Mouse (Mus musculus): ENCODE measurements around the gene Dtnbp1. TPM values are rescaled to one million over a fixed set of nuclear protein-coding genes. Genes with fewer than 3 reads are reported as not detected.

The Dtnbp1 gene
- polyA plus RNA-seq, 1 experiment from 2014 or later = 140 TPM

GRCm38 (mm10) chr13:45029791-45030190, 27.8 kb upstream of the Dtnbp1 start:
- ATAC-seq (ENCODE audit: low FRiP score, low read depth) = no peak
- Histone ChIP-seq H3K36me3 (no peaks in the 10 kb centered on the region), H3K4me1 (replicated peaks) (no peaks in the 10 kb centered on the region), H3K4me3 (no peak overlapping the region), H3K27me3 (no peaks in the 10 kb centered on the region), H3K4me2 (no peak overlapping the region), H3K9ac (no peak overlapping the region), H3K9me3 (no peaks in the 10 kb centered on the region), H3K27ac (replicated peaks) (no peak overlapping the region)
- WGBS = 78% methylated on average over 1 of the region's 1 CpGs

DNA sequence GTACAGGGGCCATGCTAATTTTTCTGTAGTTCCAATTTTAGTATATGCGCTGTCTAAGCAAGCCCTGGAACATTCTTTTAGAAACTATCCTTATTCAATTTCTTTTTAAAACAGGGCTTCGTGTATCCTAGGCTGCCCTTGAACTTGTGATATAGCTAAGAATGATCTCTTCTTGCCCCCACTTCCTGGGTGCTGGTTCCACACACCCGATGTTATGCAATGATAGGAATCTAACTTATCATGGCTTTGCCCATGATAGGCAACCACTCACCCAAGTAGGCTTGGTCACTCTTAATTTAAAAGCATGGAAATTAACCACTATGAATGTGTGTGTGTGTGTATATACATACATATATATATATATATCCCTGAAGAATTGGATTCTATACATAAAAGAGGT, 24.3 kb upstream of the Dtnbp1 start:
- Histone ChIP-seq H3K4me1 (replicated peaks) (no peaks in the 10 kb centered on the region), H3K4me3 (no peak overlapping the region), H3K36me3 (no peaks in the 10 kb centered on the region), H3K27ac (replicated peaks) (no peak overlapping the region), H3K4me2 (no peak overlapping the region), H3K27me3 (no peaks in the 10 kb centered on the region), H3K9ac (no peak overlapping the region), H3K9me3 (no peaks in the 10 kb centered on the region)
- 96% methylated on average over 3 of the region's 3 CpGs for WGBS
- no peak for ATAC-seq (ENCODE audit: low FRiP score, low read depth)

DNA sequence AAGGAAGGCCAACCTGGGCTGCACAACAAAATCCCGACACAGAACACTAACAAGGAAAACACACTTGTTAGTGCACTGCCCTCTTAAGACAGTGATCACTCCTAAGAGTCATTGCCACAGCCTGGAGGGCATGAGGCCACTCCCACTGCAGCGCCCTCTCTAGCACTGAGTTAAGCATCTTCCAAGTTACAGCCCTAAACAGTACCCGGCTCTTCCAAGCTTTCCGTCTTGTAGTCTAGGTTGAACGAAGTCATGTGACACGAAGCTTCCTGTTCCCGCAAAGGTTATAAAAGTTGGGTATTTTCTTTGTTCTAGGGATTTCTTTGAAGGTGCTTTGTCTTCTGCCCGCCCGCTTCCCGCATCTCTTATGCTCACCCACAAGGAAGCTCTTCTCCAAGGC, 22.9 kb upstream of the Dtnbp1 start:
- Histone ChIP-seq H3K27me3 (no peaks in the 10 kb centered on the region), H3K4me2 (no peak overlapping the region), H3K9me3 (no peaks in the 10 kb centered on the region), H3K4me3 (no peak overlapping the region), H3K4me1 (replicated peaks) (no peaks in the 10 kb centered on the region), H3K9ac (no peak overlapping the region), H3K36me3 (no peaks in the 10 kb centered on the region), H3K27ac (replicated peaks) (no peak overlapping the region)
- ATAC-seq (ENCODE audit: low FRiP score, low read depth) = no peak
- 81% methylated on average over 10 of the region's 10 CpGs for WGBS

- no peaks in the 10 kb centered on the region for H3K4me1 ChIP-seq (replicated peaks)
- H3K9me3 ChIP-seq = no peaks in the 10 kb centered on the region
- H3K27me3 ChIP-seq = no peaks in the 10 kb centered on the region
- no peak for ATAC-seq (ENCODE audit: low FRiP score, low read depth)
- H3K4me2 ChIP-seq = no peak overlapping the region
- H3K36me3 ChIP-seq = no peaks in the 10 kb centered on the region
- H3K27ac ChIP-seq (replicated peaks) = no peak overlapping the region
- no peak overlapping the region for H3K4me3 ChIP-seq
- 79% methylated on average over 20 of the region's 20 CpGs for WGBS
- no peak overlapping the region for H3K9ac ChIP-seq
These were observed 21.6 kb upstream of the Dtnbp1 start for GRCm38 (mm10) chr13:45023356-45024150.

DNA sequence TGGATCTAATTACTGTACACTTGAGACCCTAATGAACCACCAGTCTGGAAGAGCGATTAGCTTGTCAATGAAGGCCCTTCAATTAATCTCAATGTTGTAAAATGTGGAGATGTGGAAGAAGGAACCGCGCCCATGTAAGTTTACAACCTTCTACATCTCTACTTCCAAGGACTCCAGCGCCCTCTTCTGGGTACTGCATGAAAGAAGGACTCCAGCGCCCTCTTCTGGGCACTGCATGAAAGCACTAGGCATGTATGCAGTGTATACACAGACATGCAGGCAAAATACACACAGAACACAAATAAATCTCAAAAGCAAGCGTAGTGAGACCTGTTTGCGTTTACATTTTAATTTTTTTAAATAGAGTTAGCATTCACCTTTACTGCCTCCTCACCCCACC, 6.2 kb upstream of the Dtnbp1 start:
- H3K36me3 ChIP-seq = no peaks in the 10 kb centered on the region
- ATAC-seq (ENCODE audit: low FRiP score, low read depth) = no peak
- H3K4me3 ChIP-seq = no peak overlapping the region
- no peaks in the 10 kb centered on the region for H3K9me3 ChIP-seq
- no peak overlapping the region for H3K9ac ChIP-seq
- H3K4me1 ChIP-seq (replicated peaks) = peaks cover 1% of the 10 kb centered on the region; the same call in 1 of the 2 replicates
- WGBS = 78% methylated on average over 7 of the region's 7 CpGs
- no peaks in the 10 kb centered on the region for H3K27me3 ChIP-seq
- no peak overlapping the region for H3K4me2 ChIP-seq
- H3K27ac ChIP-seq (replicated peaks) = no peak overlapping the region

- H3K9ac ChIP-seq = no peak overlapping the region
- no peak overlapping the region for H3K4me3 ChIP-seq
- ATAC-seq (ENCODE audit: low FRiP score, low read depth) = no peak
- no peak overlapping the region for H3K4me2 ChIP-seq
- no peaks in the 10 kb centered on the region for H3K27me3 ChIP-seq
- no peak overlapping the region for H3K27ac ChIP-seq (replicated peaks)
- H3K4me1 ChIP-seq (replicated peaks) = peaks cover 6% of the 10 kb centered on the region
- 82% methylated on average over 6 of the region's 6 CpGs for WGBS
- H3K36me3 ChIP-seq = no peaks in the 10 kb centered on the region
- H3K9me3 ChIP-seq = no peaks in the 10 kb centered on the region
These were observed 5.8 kb upstream of the Dtnbp1 start for GRCm38 (mm10) chr13:45007726-45008125.

GRCm38 (mm10) chr13:45006483-45006882, 4.5 kb upstream of the Dtnbp1 start:
- H3K4me1 ChIP-seq (replicated peaks) = peaks cover 11% of the 10 kb centered on the region
- H3K27ac ChIP-seq (replicated peaks) = no peak overlapping the region
- H3K27me3 ChIP-seq = no peaks in the 10 kb centered on the region
- no peak for ATAC-seq (ENCODE audit: low FRiP score, low read depth)
- no peak overlapping the region for H3K4me3 ChIP-seq
- no peak overlapping the region for H3K9ac ChIP-seq
- WGBS = 83% methylated on average over 5 of the region's 5 CpGs
- no peaks in the 10 kb centered on the region for H3K9me3 ChIP-seq
- no peaks in the 10 kb centered on the region for H3K36me3 ChIP-seq
- no peak overlapping the region for H3K4me2 ChIP-seq

DNA sequence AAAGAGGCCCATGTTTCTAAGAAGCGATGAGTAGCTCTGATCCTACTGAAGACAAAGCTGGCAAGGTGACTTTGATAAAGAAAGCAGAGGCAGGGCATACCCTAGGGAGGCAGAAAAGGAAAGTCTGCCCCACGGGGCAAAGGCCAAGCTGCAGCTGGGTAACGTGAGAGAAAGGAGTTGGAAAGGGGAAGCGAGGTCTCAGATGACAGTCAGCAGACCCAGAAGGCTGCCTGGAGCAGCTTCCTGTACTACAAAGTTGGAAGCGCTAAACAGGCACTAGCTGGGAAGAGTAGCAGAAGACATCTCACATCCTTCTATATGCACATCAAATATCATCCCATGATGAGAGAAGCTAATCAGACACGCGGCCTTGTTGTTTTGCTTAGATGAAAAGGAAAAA, 3.9 kb upstream of the Dtnbp1 start:
- 85% methylated on average over 7 of the region's 7 CpGs for WGBS
- Histone ChIP-seq H3K9ac (no peak overlapping the region), H3K4me2 (no peak overlapping the region), H3K36me3 (no peaks in the 10 kb centered on the region), H3K4me1 (replicated peaks) (peaks cover 17% of the 10 kb centered on the region), H3K4me3 (no peak overlapping the region), H3K27me3 (no peaks in the 10 kb centered on the region), H3K9me3 (no peaks in the 10 kb centered on the region), H3K27ac (replicated peaks) (no peak overlapping the region)
- ATAC-seq (ENCODE audit: low FRiP score, low read depth) = no peak

DNA sequence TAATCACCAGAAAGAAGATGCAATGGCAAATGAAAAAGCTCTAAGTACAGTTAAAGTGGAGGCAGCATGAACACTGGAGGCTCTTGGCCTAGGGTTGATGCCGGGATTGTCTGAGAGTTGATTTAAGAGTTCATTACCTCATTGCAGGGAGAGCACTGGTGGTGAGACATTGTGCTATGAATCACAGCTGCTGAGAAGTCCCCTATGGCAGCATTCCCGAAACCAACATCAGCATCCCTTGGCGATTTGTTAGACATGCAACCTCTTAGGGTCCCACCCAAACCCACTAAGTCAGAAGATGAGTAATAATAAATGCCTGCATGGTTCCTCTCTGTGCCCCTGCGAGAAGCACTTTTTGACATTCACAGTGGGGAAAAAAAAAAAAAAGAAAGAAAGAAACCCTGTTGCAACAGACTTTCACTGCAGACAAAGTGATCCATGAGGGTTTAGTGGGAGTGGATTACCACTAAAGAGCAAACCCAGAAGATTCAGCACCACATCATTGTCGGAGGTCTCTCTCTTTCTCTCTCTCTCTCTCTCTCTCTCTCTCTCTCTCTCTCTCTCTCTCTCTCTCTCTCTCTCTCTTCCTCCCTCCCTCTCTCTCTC, 3.1 kb upstream of the Dtnbp1 start:
- ATAC-seq (ENCODE audit: low FRiP score, low read depth) = no peak
- H3K4me2 ChIP-seq = no peak overlapping the region
- no peak overlapping the region for H3K9ac ChIP-seq
- H3K4me3 ChIP-seq = no peak overlapping the region
- no peaks in the 10 kb centered on the region for H3K9me3 ChIP-seq
- peaks cover 24% of the 10 kb centered on the region for H3K4me1 ChIP-seq (replicated peaks)
- H3K27me3 ChIP-seq = no peaks in the 10 kb centered on the region
- H3K36me3 ChIP-seq = no peaks in the 10 kb centered on the region
- WGBS = 79% methylated on average over 5 of the region's 5 CpGs
- H3K27ac ChIP-seq (replicated peaks) = no peak overlapping the region

GRCm38 (mm10) chr13:45003026-45003425, 1.1 kb upstream of the Dtnbp1 start:
- H3K4me3 ChIP-seq = no peak overlapping the region
- ATAC-seq (ENCODE audit: low FRiP score, low read depth) = no peak
- H3K9ac ChIP-seq = no peak overlapping the region
- 61% methylated on average over 5 of the region's 5 CpGs for WGBS
- H3K27me3 ChIP-seq = no peaks in the 10 kb centered on the region
- H3K4me1 ChIP-seq (replicated peaks) = peaks cover 29% of the 10 kb centered on the region
- no peaks in the 10 kb centered on the region for H3K9me3 ChIP-seq
- H3K36me3 ChIP-seq = no peaks in the 10 kb centered on the region
- peak overlapping the region; percentile 81; the same call in 1 of the 2 replicates for H3K4me2 ChIP-seq
- no peak overlapping the region for H3K27ac ChIP-seq (replicated peaks)

- WGBS = under 1% methylated on average over 43 of the region's 52 CpGs
- Histone ChIP-seq H3K9ac (peak overlapping the region; percentile 71), H3K4me3 (peak overlapping the region; percentile 68), H3K4me1 (replicated peaks) (peaks cover 29% of the 10 kb centered on the region), H3K4me2 (peak overlapping the region; percentile 81), H3K27me3 (no peaks in the 10 kb centered on the region), H3K36me3 (no peaks in the 10 kb centered on the region), H3K9me3 (no peaks in the 10 kb centered on the region), H3K27ac (replicated peaks) (peak overlapping the region; percentile 84)
- ATAC-seq (ENCODE audit: low FRiP score, low read depth) = peak; percentile 62
These were observed 578 bp downstream of the Dtnbp1 start for GRCm38 (mm10) chr13:45001228-45001910.

- H3K4me3 ChIP-seq = peak overlapping the region; percentile 68
- whole genome bisulfite sequencing = 11% methylated on average over 7 of the region's 7 CpGs
- no peak for ATAC-seq (ENCODE audit: low FRiP score, low read depth)
- H3K9me3 ChIP-seq = no peaks in the 10 kb centered on the region
- no peaks in the 10 kb centered on the region for H3K27me3 ChIP-seq
- peak overlapping the region; percentile 81 for H3K4me2 ChIP-seq
- H3K9ac ChIP-seq = peak overlapping the region; percentile 71
- H3K27ac ChIP-seq (replicated peaks) = 0 out of 2 replicates have a peak overlapping the region, but pooled peaks have one; percentile 84
- H3K36me3 ChIP-seq = no peaks in the 10 kb centered on the region
- H3K4me1 ChIP-seq (replicated peaks) = peaks cover 29% of the 10 kb centered on the region
These were observed 1.1 kb downstream of the Dtnbp1 start for GRCm38 (mm10) chr13:45000836-45001227.

Measured in hindbrain, embryonic 15.5 days (tissue).